Mouse (Mus musculus) CH12.LX (cell line): Measurements from ENCODE around the gene Mettl16. TPM values are rescaled to one million over a fixed set of nuclear protein-coding genes. Genes with fewer than 3 reads are reported as not detected.

Source experiments
- DNase-seq: peaks from one replicate; pipeline ENCODE4 v3.0.0-alpha.2; 2013; ENCODE audit errors: extremely low read depth
- H3K27ac ChIP-seq: 2 replicates; pipeline ENCODE4 v1.5.1; 2012; ENCODE audit warnings: low read depth, mild to moderate bottlenecking, control low read depth, moderate library complexity; ENCODE audit not compliant: insufficient read depth
- H3K27me3 ChIP-seq: replicated peaks from 2 replicates; pipeline ENCODE3; 2012; ENCODE audit warnings: inconsistent platforms
- H3K36me3 ChIP-seq, 2 experiments: replicated peaks in 1 of 2; 2 replicates each; pipeline versions ENCODE3 to v1.6.1; 2012; ENCODE audit warnings: inconsistent platforms in 1 of 2, low read length in 1 of 2, mild to moderate bottlenecking in 1 of 2, mixed read lengths in 1 of 2, moderate library complexity in 1 of 2; ENCODE audit not compliant: control insufficient read depth in 1 of 2, insufficient read depth in 1 of 2
- H3K4me1 ChIP-seq, 2 experiments: 2 replicates each; pipeline ENCODE4 v1.6.1; 2012; ENCODE audit warnings: inconsistent platforms in 1 of 2, moderate library complexity in 1 of 2; ENCODE audit not compliant: insufficient read depth in 2 of 2, control insufficient read depth in 1 of 2
- H3K4me2 ChIP-seq: 2 replicates; pipeline ENCODE4 v1.6.1; 2012; ENCODE audit warnings: low read depth, mild to moderate bottlenecking, control low read depth; ENCODE audit not compliant: poor library complexity, insufficient read depth, severe bottlenecking
- H3K4me3 ChIP-seq, 3 experiments: fragments of 150-350 bp in 1 of 3; sonication (generic) in 1 of 3; replicated peaks in 1 of 3; 2 replicates each; pipeline versions ENCODE3 to v1.5.1; 2011 to 2012; ENCODE audit warnings: low read depth in 2 of 3, low read length in 2 of 3, mild to moderate bottlenecking in 2 of 3, moderate library complexity in 2 of 3, control low read depth in 1 of 3, improper control_type of control experiment in 1 of 3, inconsistent platforms in 1 of 3, mixed read lengths in 1 of 3; ENCODE audit not compliant: poor library complexity in 1 of 3
- H3K79me2 ChIP-seq: replicated peaks from 2 replicates; pipeline ENCODE4 v1.6.1; 2012; ENCODE audit warnings: mild to moderate bottlenecking, moderate library complexity; ENCODE audit not compliant: control insufficient read depth, poor library complexity, insufficient read depth, severe bottlenecking; ENCODE audit errors: extremely low read depth
- H3K9ac ChIP-seq: 2 replicates; pipeline ENCODE4 v1.6.1; 2012; ENCODE audit warnings: low read depth, mild to moderate bottlenecking, control low read depth, moderate library complexity; ENCODE audit not compliant: insufficient read depth
- H3K9me3 ChIP-seq: replicated peaks from 2 replicates; pipeline ENCODE3; 2012; ENCODE audit warnings: low read length, inconsistent platforms, mixed read lengths
- BHLHE40 ChIP-seq: IDR thresholded peaks from 2 replicates; pipeline ENCODE4 v1.6.1; 2011; ENCODE audit warnings: mild to moderate bottlenecking, low read depth, low read length, improper control_type of control experiment
- CHD1 ChIP-seq: IDR thresholded peaks from 2 replicates; pipeline ENCODE4 v1.6.1; 2012; ENCODE audit warnings: low read depth, low read length, improper control_type of control experiment, inconsistent platforms
- CHD2 ChIP-seq: IDR thresholded peaks from 2 replicates; pipeline ENCODE4 v1.6.1; 2011; ENCODE audit warnings: low read length, improper control_type of control experiment
- ELF1 ChIP-seq: IDR thresholded peaks from 2 replicates; pipeline ENCODE4 v1.6.1; 2014; ENCODE audit warnings: low read depth, mild to moderate bottlenecking, inconsistent platforms, low read length, improper control_type of control experiment
- ETS1 ChIP-seq: conservative IDR thresholded peaks from 2 replicates; pipeline ENCODE4 v1.6.1; 2012; ENCODE audit warnings: low read depth, mild to moderate bottlenecking, inconsistent platforms, low read length, improper control_type of control experiment, moderate library complexity
- JUN ChIP-seq: IDR thresholded peaks from 2 replicates; pipeline ENCODE4 v1.6.1; 2011; ENCODE audit warnings: low read depth, mild to moderate bottlenecking, low read length, improper control_type of control experiment, moderate library complexity; ENCODE audit not compliant: insufficient read depth
- MAFK ChIP-seq: IDR thresholded peaks from 2 replicates; pipeline ENCODE4 v1.6.1; 2011; ENCODE audit warnings: low read length, improper control_type of control experiment; ENCODE audit not compliant: insufficient replicate concordance
- MAZ ChIP-seq: IDR thresholded peaks from 2 replicates; pipeline ENCODE4 v1.6.1; 2012; ENCODE audit warnings: low read depth, mild to moderate bottlenecking, inconsistent platforms, low read length, improper control_type of control experiment, moderate library complexity
- MEF2A ChIP-seq: IDR thresholded peaks from 2 replicates; pipeline ENCODE4 v1.6.1; 2014; ENCODE audit warnings: low read depth, mild to moderate bottlenecking, inconsistent platforms, low read length, improper control_type of control experiment, borderline replicate concordance
- NELFE ChIP-seq: IDR thresholded peaks from 2 replicates; pipeline ENCODE4 v1.6.1; 2011; ENCODE audit warnings: low read depth, low read length, improper control_type of control experiment
- NRF1 ChIP-seq: IDR thresholded peaks from 2 replicates; pipeline ENCODE4 v1.6.1; 2014; ENCODE audit warnings: low read depth, mild to moderate bottlenecking, inconsistent platforms, low read length, improper control_type of control experiment, moderate library complexity
- POLR2A ChIP-seq: IDR thresholded peaks from 2 replicates; pipeline ENCODE4 v1.6.1; 2011; ENCODE audit warnings: low read depth, mild to moderate bottlenecking, improper control_type of control experiment, low read length
- POLR2AphosphoS2 ChIP-seq: IDR thresholded peaks from 2 replicates; pipeline ENCODE4 v1.6.1; 2011; ENCODE audit warnings: low read depth, low read length, improper control_type of control experiment
- RCOR1 ChIP-seq: conservative IDR thresholded peaks from 2 replicates; pipeline ENCODE4 v1.6.1; 2012; ENCODE audit warnings: low read depth, mild to moderate bottlenecking, inconsistent platforms, low read length, improper control_type of control experiment
- TBP ChIP-seq: conservative IDR thresholded peaks from 2 replicates; pipeline ENCODE4 v1.6.1; 2011; ENCODE audit warnings: low read depth, low read length, improper control_type of control experiment
- TCF12 ChIP-seq: IDR thresholded peaks from 2 replicates; pipeline ENCODE4 v1.6.1; 2014; ENCODE audit warnings: low read depth, mild to moderate bottlenecking, inconsistent platforms, low read length, improper control_type of control experiment
- UBTF ChIP-seq: IDR thresholded peaks from 2 replicates; pipeline ENCODE4 v1.6.1; 2012; ENCODE audit warnings: low read depth, mild to moderate bottlenecking, inconsistent platforms, low read length, improper control_type of control experiment, moderate library complexity
- USF2 ChIP-seq: conservative IDR thresholded peaks from 2 replicates; pipeline ENCODE4 v1.6.1; 2011; ENCODE audit warnings: low read depth, low read length, improper control_type of control experiment
- ZC3H11A ChIP-seq: IDR thresholded peaks from 2 replicates; pipeline ENCODE4 v1.6.1; 2012; ENCODE audit warnings: low read depth, mild to moderate bottlenecking, inconsistent platforms, low read length, improper control_type of control experiment
- ZMIZ1 ChIP-seq: IDR thresholded peaks from 2 replicates; pipeline ENCODE4 v1.6.1; 2012; ENCODE audit warnings: low read depth, mild to moderate bottlenecking, inconsistent platforms, low read length, improper control_type of control experiment
- dilution Hi-C: fragments of 300-500 bp; cut with MboI; formaldehyde crosslinking; loops from 2 replicates; pipeline ENCODE4 v1.14.3; 2020; ENCODE audit warnings: low sequenced_read_pairs; ENCODE audit not compliant: extremely low pct_unique_long_range_greater_than_20kb, extremely low pct_ligation_motif_present
- in situ Hi-C: fragments of 300-500 bp; cut with MboI; formaldehyde crosslinking; loops from 3 replicates; pipeline ENCODE4 v1.14.3; 2019; ENCODE audit warnings: low sequenced_read_pairs, low pct_ligation_motif_present, low pct_unique_long_range_greater_than_20kb, mixed read lengths
- polyA plus RNA-seq: library from polyadenylated mRNA; unstranded; fragments of >175 nt; gene quantifications from 2 replicates; pipeline ENCODE4 v1.2.1, GENCODE M21; 2012; ENCODE audit warnings: low read depth; ENCODE audit not compliant: insufficient read length
- total RNA-seq, 2 experiments: library from RNA; depleted of rRNA; stranded (reverse); fragments of 300-350 nt in 1 of 2; fragments of >200 nt in 1 of 2; gene quantifications; 2 replicates each; pipeline ENCODE4 v1.2.3; 2012 to 2014

Mettl16 gene
- total and polyA plus RNA-seq, 3 experiments = 79.3 to 119 (median 80.0) TPM

DNA sequence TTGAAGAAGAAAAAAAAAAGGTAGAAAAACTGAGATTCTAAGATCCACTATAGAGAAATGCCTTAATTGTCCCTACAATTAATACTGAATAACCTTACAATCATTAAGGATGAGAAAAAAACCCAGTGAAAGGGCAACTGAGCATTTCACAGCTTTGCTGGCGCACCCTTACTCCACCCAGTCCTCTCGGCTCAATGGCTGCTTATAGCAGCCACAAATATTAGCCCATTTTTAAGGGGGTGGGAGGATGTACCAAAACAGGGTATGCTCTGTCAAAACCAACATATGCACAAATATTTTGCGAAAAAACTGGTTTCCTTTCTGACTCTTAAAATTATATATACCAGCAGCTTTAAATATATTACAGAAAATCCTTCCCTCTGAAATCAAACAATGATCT lies 48.7 kb upstream of the Mettl16 start:
- no peaks in the 10 kb centered on the region for H3K27me3 ChIP-seq
- TF ChIP-seq NRF1 (no peak), CHD1 (peak; percentile 22; the same call in 1 of the 2 replicates)
- peak overlapping the region in 2 of 3 experiments; percentile 71 to 76 for H3K4me3 ChIP-seq
- in situ Hi-C loops = no loop called here
- peaks cover 0 to 6% of the 10 kb centered on the region in 2 experiments for H3K36me3 ChIP-seq
- H3K9me3 ChIP-seq = no peaks in the 10 kb centered on the region
- dilution Hi-C loops = no loop called here
- DNase-seq = no peak
- H3K79me2 ChIP-seq = peaks cover 59% of the 10 kb centered on the region
- H3K9ac ChIP-seq = peak overlapping the region; percentile 92
- H3K27ac ChIP-seq = no peak overlapping the region
- peaks cover 3 to 36% of the 10 kb centered on the region in 2 experiments; a peak in 3 of 4 replicates for H3K4me1 ChIP-seq
- peak overlapping the region; percentile 96 for H3K4me2 ChIP-seq

GRCm38 (mm10) chr11:74723357-74724234 lies 47.0 kb upstream of the Mettl16 start:
- Histone ChIP-seq H3K79me2 (peaks cover 45% of the 10 kb centered on the region), H3K4me2 (peak overlapping the region; percentile 100; the same call in 1 of the 2 replicates), H3K36me3 (peaks cover 0 to 6% of the 10 kb centered on the region in 2 experiments)
- TF ChIP-seq CHD2 = peak; percentile 88
- TF ChIP-seq TBP = no peak
- TF ChIP-seq NELFE = 0 out of 2 replicates have a peak, but pooled peaks have one; percentile 23
- TF ChIP-seq JUN = no peak
- no peak for TF ChIP-seq ELF1
- no peak for TF ChIP-seq MAFK
- peak; percentile 81 for TF ChIP-seq UBTF
- TF ChIP-seq NRF1 = peak; percentile 46; the same call in 1 of the 2 replicates
- TF ChIP-seq MAZ = peak; percentile 36; the same call in 1 of the 2 replicates
- no peak for TF ChIP-seq ZMIZ1
- no peak for TF ChIP-seq ZC3H11A
- 0 out of 2 replicates have a peak, but pooled peaks have one; percentile 33 for TF ChIP-seq MEF2A
- no peak for TF ChIP-seq ETS1
- TF ChIP-seq RCOR1 = no peak
- no peak for TF ChIP-seq POLR2AphosphoS2
- peak; percentile 66 for TF ChIP-seq TCF12
- no peak for TF ChIP-seq USF2
- no peak for TF ChIP-seq BHLHE40
- peak; percentile 13; the same call in 1 of the 2 replicates for TF ChIP-seq CHD1
- no peak for TF ChIP-seq POLR2A
- TF ChIP-seq, all 38 proteins: peak for 8
- Histone ChIP-seq H3K27me3 (no peaks in the 10 kb centered on the region), H3K27ac (peak overlapping the region; percentile 87), H3K4me1 (peaks cover 3 to 36% of the 10 kb centered on the region in 2 experiments; a peak in 3 of 4 replicates), H3K9me3 (no peaks in the 10 kb centered on the region), H3K4me3 (peak overlapping the region; percentile 71 to 90 (median 76)), H3K9ac (peak overlapping the region; percentile 92)
- peak; percentile 91 for DNase-seq
- dilution Hi-C loops (no loop called here), in situ Hi-C loops (no loop called here)
